Mouse (Mus musculus) frontal cortex, adult 2 months (tissue): ENCODE measurements around the gene Ldlr. TPM values are rescaled to one million over a fixed set of nuclear protein-coding genes. Genes with fewer than 3 reads are reported as not detected.
"Not testable (repeated sequence)": the region's sequence is repeated elsewhere in the genome, so short reads cannot be mapped to it uniquely, and the experiment has no call there.

Experiments
- DNase-seq, 2 experiments: peaks; one replicate each; pipeline ENCODE4 v3.0.0; 2022; ENCODE audit warnings: low spot score in 1 of 2; ENCODE audit errors: extremely low spot score in 1 of 2
- polyA plus RNA-seq: library from polyadenylated mRNA; depleted of rRNA; stranded (reverse); fragments of >200 nt; gene quantifications from 2 replicates; pipeline ENCODE4 v1.2.3, GENCODE M21; 2012; rRNA removed

The Ldlr gene
- polyA plus RNA-seq, 1 experiment: 14.4 TPM

DNA sequence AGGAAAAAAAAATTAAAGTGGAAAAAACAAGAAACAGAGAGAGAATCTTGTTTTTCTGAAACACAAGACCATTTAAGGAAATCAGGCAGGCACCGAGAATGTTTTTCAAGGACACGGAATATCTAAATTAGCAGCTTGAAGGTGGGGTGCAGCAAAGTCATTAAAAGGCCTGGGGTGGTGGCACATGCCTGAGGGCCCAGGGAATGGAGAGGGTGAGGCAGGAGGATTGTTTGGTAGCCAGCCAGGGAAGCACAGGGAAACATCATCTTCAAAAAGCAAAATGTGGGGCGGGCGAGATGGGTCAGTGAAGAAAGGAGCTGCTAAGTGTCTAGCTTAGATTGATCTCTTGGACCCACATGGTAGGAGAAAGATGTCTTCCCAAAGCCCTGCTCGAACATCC is 64.4 kb downstream of the Ldlr start:
- no peak for DNase-seq

DNA sequence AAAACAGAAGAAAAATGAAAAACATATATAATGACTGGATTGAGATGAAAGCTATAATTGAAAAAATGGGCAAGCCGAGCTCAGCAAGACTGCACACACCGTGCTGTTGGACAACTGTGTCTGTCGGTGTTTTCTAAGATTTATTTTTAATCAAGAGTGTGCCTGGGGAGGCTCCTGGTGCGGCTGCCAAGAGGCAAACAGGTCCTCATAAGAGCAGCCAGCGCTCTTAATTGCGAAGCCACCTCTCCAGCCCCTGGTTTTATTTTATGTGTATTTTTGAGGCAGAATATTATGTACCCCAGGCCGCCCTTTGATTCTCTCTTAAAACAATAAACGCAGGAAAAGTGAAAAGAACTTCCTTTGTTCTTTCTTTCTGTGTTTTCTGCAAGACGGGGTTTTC is 65.0 kb downstream of the Ldlr start:
- DNase-seq: no peak

DNA sequence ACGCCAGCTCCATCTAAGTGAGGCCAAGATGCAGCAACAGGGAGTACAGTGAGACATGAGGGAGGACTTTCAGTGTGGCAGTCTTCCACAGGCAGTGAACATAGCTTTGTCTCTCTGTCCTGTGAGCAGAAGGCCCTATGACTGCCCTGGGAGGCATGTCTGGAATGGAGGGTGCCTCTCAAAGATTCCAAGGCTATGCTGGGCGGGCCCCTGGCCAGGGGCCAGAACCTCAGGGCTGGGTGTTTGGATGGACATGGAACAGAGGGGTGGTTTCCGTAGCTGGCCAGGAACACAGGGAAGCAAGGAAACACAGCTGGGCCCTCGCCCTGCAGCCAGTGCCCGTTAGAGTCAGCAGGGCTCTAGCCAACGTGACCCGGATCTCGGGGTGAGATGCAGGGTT is 68.6 kb downstream of the Ldlr start:
- DNase-seq: no peak

DNA sequence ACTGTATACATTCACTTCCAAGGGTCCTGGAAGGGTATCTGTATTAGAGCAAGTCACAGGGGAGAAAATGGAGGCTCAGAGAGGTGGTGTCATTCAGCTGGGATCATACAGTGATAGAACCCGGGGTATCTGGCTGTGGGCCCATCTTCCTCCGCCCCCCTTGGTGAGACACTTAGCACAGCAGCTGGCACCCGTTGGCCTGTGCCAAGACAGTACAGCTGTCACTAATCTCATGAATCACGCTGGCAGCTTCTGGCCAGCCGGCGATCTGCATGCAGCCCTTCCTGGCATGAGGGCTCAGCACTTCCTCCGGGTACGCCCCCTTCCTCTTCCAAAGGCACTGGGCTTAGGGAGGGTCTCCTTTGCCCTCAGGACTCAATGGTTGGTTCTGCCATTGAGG is 69.4 kb downstream of the Ldlr start:
- DNase-seq: peak; percentile 36 to 78

DNA sequence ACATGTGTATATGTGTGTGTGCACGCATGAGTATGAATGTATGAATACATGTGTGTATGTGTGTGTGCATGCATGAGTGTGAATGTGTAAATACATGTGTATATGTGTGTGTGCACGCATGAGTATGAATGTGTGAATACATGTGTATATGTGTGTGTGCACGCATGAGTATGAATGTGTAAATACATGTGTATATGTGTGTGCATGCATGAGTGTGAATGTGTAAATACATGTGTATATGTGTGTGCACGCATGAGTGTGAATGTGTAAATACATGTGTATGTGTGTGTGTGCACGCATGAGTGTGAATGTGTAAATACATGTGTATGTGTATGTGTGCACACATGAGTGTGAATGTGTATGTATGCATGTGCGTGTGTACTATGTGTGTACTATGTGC is 70.2 kb downstream of the Ldlr start:
- DNase-seq: not testable (repeated sequence)

DNA sequence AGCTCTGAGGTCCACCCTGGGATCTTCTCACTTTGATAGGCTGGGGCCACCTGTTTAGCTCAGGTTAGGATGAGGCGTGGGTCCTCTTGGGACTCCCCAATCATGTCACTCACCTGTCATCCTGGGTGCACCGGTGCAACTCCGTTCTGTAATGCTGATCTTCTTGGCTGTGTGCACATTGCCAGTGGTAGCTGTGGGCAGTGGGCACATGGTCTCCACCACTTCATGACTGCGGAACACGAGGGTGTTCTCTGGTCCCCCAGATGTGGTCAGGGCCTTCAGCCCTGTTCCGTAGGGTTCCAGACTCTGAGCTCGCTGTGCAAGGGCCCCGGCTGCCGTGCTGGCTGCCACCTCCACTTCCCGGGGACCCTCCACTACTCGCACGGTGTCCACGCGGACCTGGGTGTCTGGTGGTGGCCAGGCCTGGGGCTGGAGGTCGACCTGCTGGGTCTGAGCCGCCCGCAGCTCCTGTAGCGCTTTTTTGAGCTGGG is 71.1 kb downstream of the Ldlr start:
- DNase-seq: no peak

DNA sequence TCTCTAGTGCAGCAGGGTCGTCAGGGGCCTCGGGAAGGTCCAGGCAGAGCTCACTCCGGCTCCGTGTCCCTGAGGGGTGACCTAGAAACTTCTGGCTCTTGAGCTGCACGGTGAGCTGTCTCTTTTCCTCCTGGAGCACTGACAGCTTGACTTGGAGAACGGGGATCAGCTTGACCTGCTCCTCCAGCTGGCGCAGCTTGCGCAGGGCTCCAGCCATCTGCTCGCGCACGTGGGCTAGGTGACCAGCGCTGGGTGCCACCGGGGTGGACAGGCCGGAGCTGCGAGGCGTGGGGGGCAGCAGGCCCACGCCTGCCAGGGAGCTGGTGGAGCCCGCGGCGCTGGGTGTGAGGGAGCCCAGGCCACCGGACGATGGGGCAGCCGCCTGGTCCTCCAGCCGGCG is 71.6 kb downstream of the Ldlr start:
- DNase-seq: no peak

DNA sequence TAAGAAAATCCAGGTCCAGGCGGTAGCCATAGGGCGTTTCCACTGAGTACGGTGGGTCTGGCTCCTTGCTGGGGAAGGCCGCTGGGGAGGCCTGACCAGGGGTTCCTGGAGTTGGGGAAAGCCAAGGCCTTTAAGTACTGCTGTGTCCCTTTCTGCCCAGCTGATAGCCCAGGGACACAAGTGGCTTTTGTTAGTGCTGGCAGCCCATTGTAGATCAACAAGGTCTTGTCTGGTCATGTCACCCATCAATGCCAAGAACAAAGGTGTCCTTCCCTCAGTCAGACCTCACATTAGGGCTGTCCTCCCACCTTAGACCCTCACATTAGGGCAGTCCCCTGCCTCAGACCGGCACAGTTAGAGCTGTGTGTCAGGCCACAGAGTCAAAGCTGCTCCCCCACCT is 72.3 kb downstream of the Ldlr start:
- DNase-seq: no peak

DNA sequence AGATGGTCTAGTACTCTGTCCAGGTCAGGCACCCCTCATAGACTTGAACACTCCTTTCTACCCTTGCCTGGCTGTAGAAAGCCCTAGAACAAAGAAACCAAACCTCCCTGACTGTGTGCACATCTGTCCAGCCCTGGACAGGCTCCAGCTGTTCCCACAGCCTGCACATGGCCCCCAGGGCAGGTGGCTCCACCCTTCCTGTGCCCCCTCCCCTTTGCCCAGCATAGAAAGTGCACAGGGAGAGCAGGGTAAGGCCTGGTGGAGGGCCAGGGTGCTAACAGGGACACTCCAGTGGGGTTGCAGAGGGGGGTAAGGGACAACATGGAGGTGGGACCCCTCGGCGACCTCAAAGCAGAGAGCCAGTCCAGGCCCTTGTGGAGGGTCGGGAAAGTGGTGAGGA is 73.0 kb downstream of the Ldlr start:
- no peak for DNase-seq

DNA sequence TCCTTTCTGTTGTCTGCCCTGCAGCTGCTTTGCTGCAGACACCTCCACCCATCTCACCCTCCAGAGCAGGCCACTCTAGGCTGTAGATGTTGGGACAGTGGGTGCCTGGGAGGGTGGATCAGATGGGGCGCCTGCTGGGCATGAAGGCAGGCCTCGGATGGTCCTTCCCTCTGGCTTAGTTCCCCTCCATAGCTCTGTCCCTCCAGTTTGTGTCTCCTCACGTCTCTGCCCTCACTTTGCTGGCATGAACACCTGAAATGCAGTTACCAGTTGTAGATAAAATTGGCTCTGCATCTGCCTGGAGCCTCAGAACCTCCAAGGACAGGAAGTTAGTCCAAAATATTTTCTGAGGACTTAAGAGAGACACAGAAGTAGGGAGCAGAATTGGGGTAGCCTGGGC is 73.6 kb downstream of the Ldlr start:
- no peak for DNase-seq

DNA sequence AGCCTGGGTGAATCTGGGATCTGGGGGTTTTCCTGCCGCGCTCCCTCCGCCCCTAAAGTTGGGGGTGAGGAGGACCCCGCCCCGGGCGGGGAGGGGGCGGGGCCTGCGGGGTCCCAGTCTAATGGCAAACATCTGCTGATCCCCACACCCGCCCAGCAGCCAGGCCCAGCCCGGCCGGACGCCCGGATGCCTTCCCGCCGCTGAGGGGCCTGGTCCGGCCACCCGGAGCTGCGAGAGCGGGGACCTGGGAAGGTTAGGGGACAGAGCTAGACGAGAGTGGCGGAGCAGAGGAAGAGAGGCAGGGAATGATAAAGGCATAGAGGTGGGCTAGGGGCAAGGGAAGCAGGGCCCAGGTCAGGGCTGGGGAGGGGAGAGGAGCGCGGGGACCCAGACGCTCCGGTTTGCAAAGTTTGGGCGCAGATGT is 74.7 kb downstream of the Ldlr start:
- no peak for DNase-seq

DNA sequence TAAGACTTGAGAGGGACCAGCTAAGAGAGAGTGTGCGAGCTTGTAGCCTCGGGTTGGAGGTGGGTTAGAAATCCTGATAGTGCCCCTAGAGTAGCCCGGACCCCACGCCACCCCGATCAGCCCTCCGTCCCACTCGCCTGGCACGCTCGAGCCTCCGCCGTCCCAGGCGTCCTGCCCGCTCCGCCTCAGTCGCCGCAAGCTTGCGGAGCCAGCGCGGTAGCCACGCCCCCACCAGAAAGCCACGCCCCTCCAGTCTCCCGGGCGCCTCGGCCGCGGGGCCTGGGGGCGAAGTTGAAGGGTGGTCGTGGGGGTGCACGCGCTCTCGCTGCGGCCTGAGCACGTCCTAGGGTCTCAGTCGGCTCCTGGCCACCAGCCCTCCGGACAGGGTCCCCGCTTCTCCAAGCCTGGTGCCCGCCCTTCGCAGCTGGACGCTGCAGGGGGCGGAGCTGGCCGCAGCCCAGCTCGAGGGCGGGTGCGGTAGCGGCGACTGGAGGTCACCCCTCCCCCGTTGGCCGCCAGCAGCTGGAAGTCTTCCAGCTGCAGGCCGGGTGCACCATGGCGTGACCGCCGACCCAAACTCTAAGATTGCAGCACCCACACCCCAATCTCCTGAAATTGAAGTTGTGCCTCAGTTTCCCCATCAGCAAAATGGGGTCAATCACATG is 75.2 kb downstream of the Ldlr start, which contains the start of gene Kank2:
Gene Kank2 (minus strand): TSS at position 400 of the 665 bp plus-strand sequence.
- DNase-seq: peak in 1 of 2 experiments; percentile 67

DNA sequence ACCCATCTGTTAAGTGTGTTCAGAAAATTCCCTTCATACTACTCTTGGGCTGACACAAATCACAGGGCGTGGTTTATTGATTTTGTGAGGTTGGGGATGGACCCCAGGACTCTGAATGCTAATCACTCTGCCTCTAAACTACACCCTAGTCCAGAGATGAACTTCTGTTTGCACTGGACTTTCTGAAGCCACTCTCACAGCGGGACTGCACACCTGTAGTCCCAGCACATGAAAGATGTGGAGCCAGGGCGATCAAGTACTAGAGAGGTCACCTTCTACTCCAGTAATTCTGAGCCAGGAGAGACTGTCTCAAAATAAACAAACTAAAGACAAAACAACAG is 75.7 kb downstream of the Ldlr start:
- no peak for DNase-seq

Other genes starting within 250 kb of the Ldlr start
- 20.9 and 27.1 TPM in 2 replicates for gene Tmed1, start 213.2 kb upstream of the Ldlr start, polyA plus RNA-seq
- 0.53 and 0.56 TPM in 2 replicates for gene AB124611, start 197.3 kb upstream of the Ldlr start, polyA plus RNA-seq
- 63.6 and 74.3 TPM in 2 replicates for gene Carm1, start 176.6 kb upstream of the Ldlr start, polyA plus RNA-seq
- gene Timm29, start 130.8 kb upstream of the Ldlr start, polyA plus RNA-seq: 53.2 TPM in 2 replicates
- gene Yipf2, start 130.7 kb upstream of the Ldlr start, polyA plus RNA-seq: 27.6 and 27.8 TPM in 2 replicates
- gene Smarca4, start 107.3 kb upstream of the Ldlr start, polyA plus RNA-seq: 77.8 and 83.8 TPM in 2 replicates
- gene Spc24, start 36.8 kb downstream of the Ldlr start, polyA plus RNA-seq: 3.3 and 3.8 TPM in 2 replicates
- gene Kank2, start 75.3 kb downstream of the Ldlr start, polyA plus RNA-seq: 7.9 and 8.0 TPM in 2 replicates
- not detected in 2 replicates for gene Angptl8, start 112.0 kb downstream of the Ldlr start, polyA plus RNA-seq
- gene Dock6, start 129.2 kb downstream of the Ldlr start, polyA plus RNA-seq: 47.7 and 50.1 TPM in 2 replicates
- 10.9 and 13.6 TPM in 2 replicates for gene Rab3d, start 194.7 kb downstream of the Ldlr start, polyA plus RNA-seq
- gene Ccdc159, start 204.0 kb downstream of the Ldlr start, polyA plus RNA-seq: 18.3 and 26.9 TPM in 2 replicates
- gene Tmem205, start 204.1 kb downstream of the Ldlr start, polyA plus RNA-seq: 53.8 and 53.9 TPM in 2 replicates
- 182 and 192 TPM in 2 replicates for gene Plppr2, start 213.6 kb downstream of the Ldlr start, polyA plus RNA-seq
- 9.0 and 10.1 TPM in 2 replicates for gene Swsap1, start 232.3 kb downstream of the Ldlr start, polyA plus RNA-seq
- gene Epor, start 240.0 kb downstream of the Ldlr start, polyA plus RNA-seq: 8.8 and 10.3 TPM in 2 replicates